Mouse (Mus musculus): ENCODE data around the gene Ajm1. TPM values are rescaled to one million over a fixed set of nuclear protein-coding genes. Genes with fewer than 3 reads are reported as not detected.

The Ajm1 gene
- polyA plus RNA-seq, 1 experiment from 2014 or later, result 0.25 TPM

- Histone ChIP-seq H3K36me3 (replicated peaks; ENCODE audit: control insufficient read depth, insufficient read depth, low read depth, low read length) (no peaks in the 10 kb centered on the region), H3K4me3 (ENCODE audit: low read depth, low read length) (no peak overlapping the region), H3K27ac (replicated peaks; ENCODE audit: low read depth, low read length) (no peak overlapping the region), H3K9me3 (replicated peaks; ENCODE audit: control insufficient read depth, low read length) (no peaks in the 10 kb centered on the region), H3K9ac (replicated peaks; ENCODE audit: low read length) (no peak overlapping the region), H3K4me1 (ENCODE audit: control insufficient read depth, insufficient read depth, low read length) (no peaks in the 10 kb centered on the region; the same call in 1 of the 2 replicates), H3K4me2 (ENCODE audit: low read depth, low read length) (no peak overlapping the region), H3K27me3 (ENCODE audit: control insufficient read depth, insufficient read depth, low read length) (no peaks in the 10 kb centered on the region)
- WGBS, result 80% methylated on average over 10 of the region's 10 CpGs
- ATAC-seq (replicated peaks; ENCODE audit: insufficient number of reproducible peaks, low FRiP score, low TSS enrichment, low read depth) (no peak), DNase-seq (ENCODE audit: low spot score) (no peak)
Measured at GRCm38 (mm10) chr2:25541644-25542367, 39.8 kb downstream of the Ajm1 start.

GRCm38 (mm10) chr2:25540541-25540948 is 41.0 kb downstream of the Ajm1 start:
- no peaks in the 10 kb centered on the region for H3K36me3 ChIP-seq (replicated peaks; ENCODE audit: control insufficient read depth, insufficient read depth, low read depth, low read length)
- H3K9ac ChIP-seq (replicated peaks; ENCODE audit: low read length), result no peak overlapping the region
- no peak overlapping the region for H3K27ac ChIP-seq (replicated peaks; ENCODE audit: low read depth, low read length)
- no peak overlapping the region for H3K4me3 ChIP-seq (ENCODE audit: low read depth, low read length)
- H3K9me3 ChIP-seq (replicated peaks; ENCODE audit: control insufficient read depth, low read length), result no peaks in the 10 kb centered on the region
- ATAC-seq (replicated peaks; ENCODE audit: insufficient number of reproducible peaks, low FRiP score, low TSS enrichment, low read depth) (no peak), DNase-seq (ENCODE audit: low spot score) (no peak)
- no peaks in the 10 kb centered on the region for H3K27me3 ChIP-seq (ENCODE audit: control insufficient read depth, insufficient read depth, low read length)
- H3K4me2 ChIP-seq (ENCODE audit: low read depth, low read length), result no peak overlapping the region
- WGBS, result 91% methylated on average over 4 of the region's 4 CpGs
- no peaks in the 10 kb centered on the region; the same call in 1 of the 2 replicates for H3K4me1 ChIP-seq (ENCODE audit: control insufficient read depth, insufficient read depth, low read length)

- H3K9ac ChIP-seq (replicated peaks; ENCODE audit: low read length), result no peak overlapping the region
- peaks cover 2% of the 10 kb centered on the region; the same call in 1 of the 2 replicates for H3K36me3 ChIP-seq (replicated peaks; ENCODE audit: control insufficient read depth, insufficient read depth, low read depth, low read length)
- no peaks in the 10 kb centered on the region for H3K4me1 ChIP-seq (ENCODE audit: control insufficient read depth, insufficient read depth, low read length)
- DNase-seq (ENCODE audit: low spot score) (no peak), ATAC-seq (replicated peaks; ENCODE audit: insufficient number of reproducible peaks, low FRiP score, low TSS enrichment, low read depth) (no peak)
- H3K4me2 ChIP-seq (ENCODE audit: low read depth, low read length), result no peak overlapping the region
- no peaks in the 10 kb centered on the region for H3K27me3 ChIP-seq (ENCODE audit: control insufficient read depth, insufficient read depth, low read length)
- H3K4me3 ChIP-seq (ENCODE audit: low read depth, low read length), result no peak overlapping the region
- no peaks in the 10 kb centered on the region for H3K9me3 ChIP-seq (replicated peaks; ENCODE audit: control insufficient read depth, low read length)
- H3K27ac ChIP-seq (replicated peaks; ENCODE audit: low read depth, low read length), result no peak overlapping the region
- WGBS, result 90% methylated on average over 8 of the region's 8 CpGs
Measured at GRCm38 (mm10) chr2:25536531-25536930, 45.0 kb downstream of the Ajm1 start.

- Histone ChIP-seq H3K4me2 (ENCODE audit: low read depth, low read length) (no peak overlapping the region), H3K9me3 (replicated peaks; ENCODE audit: control insufficient read depth, low read length) (no peaks in the 10 kb centered on the region), H3K27me3 (ENCODE audit: control insufficient read depth, insufficient read depth, low read length) (no peaks in the 10 kb centered on the region), H3K27ac (replicated peaks; ENCODE audit: low read depth, low read length) (no peak overlapping the region), H3K4me1 (ENCODE audit: control insufficient read depth, insufficient read depth, low read length) (no peaks in the 10 kb centered on the region), H3K4me3 (ENCODE audit: low read depth, low read length) (no peak overlapping the region), H3K36me3 (replicated peaks; ENCODE audit: control insufficient read depth, insufficient read depth, low read depth, low read length) (peaks cover 8% of the 10 kb centered on the region), H3K9ac (replicated peaks; ENCODE audit: low read length) (no peak overlapping the region)
- ATAC-seq (replicated peaks; ENCODE audit: insufficient number of reproducible peaks, low FRiP score, low TSS enrichment, low read depth) (no peak), DNase-seq (ENCODE audit: low spot score) (no peak)
- 90% methylated on average over 2 of the region's 2 CpGs for WGBS
Measured at GRCm38 (mm10) chr2:25534866-25535182, 46.7 kb downstream of the Ajm1 start.

- 93% methylated on average over 3 of the region's 3 CpGs for WGBS
- Histone ChIP-seq H3K4me3 (ENCODE audit: low read depth, low read length) (no peak overlapping the region), H3K9me3 (replicated peaks; ENCODE audit: control insufficient read depth, low read length) (no peaks in the 10 kb centered on the region), H3K9ac (replicated peaks; ENCODE audit: low read length) (no peak overlapping the region), H3K27me3 (ENCODE audit: control insufficient read depth, insufficient read depth, low read length) (no peaks in the 10 kb centered on the region), H3K36me3 (replicated peaks; ENCODE audit: control insufficient read depth, insufficient read depth, low read depth, low read length) (peaks cover 8% of the 10 kb centered on the region), H3K4me2 (ENCODE audit: low read depth, low read length) (no peak overlapping the region), H3K27ac (replicated peaks; ENCODE audit: low read depth, low read length) (no peak overlapping the region), H3K4me1 (ENCODE audit: control insufficient read depth, insufficient read depth, low read length) (no peaks in the 10 kb centered on the region)
- ATAC-seq (replicated peaks; ENCODE audit: insufficient number of reproducible peaks, low FRiP score, low TSS enrichment, low read depth), result no peak
- DNase-seq (ENCODE audit: low spot score), result no peak
Measured at GRCm38 (mm10) chr2:25534178-25534865, 47.2 kb downstream of the Ajm1 start.

- H3K9ac ChIP-seq (replicated peaks; ENCODE audit: low read length), result no peak overlapping the region
- no peak for DNase-seq (ENCODE audit: low spot score)
- WGBS, result 94% methylated on average over 2 of the region's 2 CpGs
- no peak for ATAC-seq (replicated peaks; ENCODE audit: insufficient number of reproducible peaks, low FRiP score, low TSS enrichment, low read depth)
- no peaks in the 10 kb centered on the region for H3K4me1 ChIP-seq (ENCODE audit: control insufficient read depth, insufficient read depth, low read length)
- H3K27ac ChIP-seq (replicated peaks; ENCODE audit: low read depth, low read length), result no peak overlapping the region
- no peak overlapping the region for H3K4me2 ChIP-seq (ENCODE audit: low read depth, low read length)
- H3K4me3 ChIP-seq (ENCODE audit: low read depth, low read length), result no peak overlapping the region
- H3K9me3 ChIP-seq (replicated peaks; ENCODE audit: control insufficient read depth, low read length), result no peaks in the 10 kb centered on the region
- H3K27me3 ChIP-seq (ENCODE audit: control insufficient read depth, insufficient read depth, low read length), result no peaks in the 10 kb centered on the region
- H3K36me3 ChIP-seq (replicated peaks; ENCODE audit: control insufficient read depth, insufficient read depth, low read depth, low read length), result peaks cover 8% of the 10 kb centered on the region
Measured at GRCm38 (mm10) chr2:25533707-25534106, 47.9 kb downstream of the Ajm1 start.

- Histone ChIP-seq H3K36me3 (replicated peaks; ENCODE audit: control insufficient read depth, insufficient read depth, low read depth, low read length) (peaks cover 27% of the 10 kb centered on the region), H3K9ac (replicated peaks; ENCODE audit: low read length) (no peak overlapping the region), H3K27ac (replicated peaks; ENCODE audit: low read depth, low read length) (no peak overlapping the region), H3K27me3 (ENCODE audit: control insufficient read depth, insufficient read depth, low read length) (no peaks in the 10 kb centered on the region), H3K4me1 (ENCODE audit: control insufficient read depth, insufficient read depth, low read length) (no peaks in the 10 kb centered on the region), H3K4me2 (ENCODE audit: low read depth, low read length) (no peak overlapping the region), H3K9me3 (replicated peaks; ENCODE audit: control insufficient read depth, low read length) (no peaks in the 10 kb centered on the region), H3K4me3 (ENCODE audit: low read depth, low read length) (no peak overlapping the region)
- WGBS, result 89% methylated on average over 9 of the region's 9 CpGs
- DNase-seq (ENCODE audit: low spot score), result no peak
- no peak for ATAC-seq (replicated peaks; ENCODE audit: insufficient number of reproducible peaks, low FRiP score, low TSS enrichment, low read depth)
Measured at GRCm38 (mm10) chr2:25526510-25527302, 54.9 kb downstream of the Ajm1 start.
